Mouse (Mus musculus) hindbrain, embryonic 12.5 days (tissue): ENCODE measurements around the gene Ccin. TPM values are rescaled to one million over a fixed set of nuclear protein-coding genes. Genes with fewer than 3 reads are reported as not detected.

ENCODE experiments used
- ATAC-seq: fragments of 200-750 bp; cut with Nextera tagmentation; 2 replicates; pipeline ENCODE4 v1.8.0; 2017; ENCODE audit warnings: moderate TSS enrichment; ENCODE audit not compliant: low FRiP score
- H3K27ac ChIP-seq: fragments of 300-500 bp; sonication (generic); 2 replicates; pipeline ENCODE4 v1.5.1; 2016; ENCODE audit warnings: mild to moderate bottlenecking
- H3K27me3 ChIP-seq: fragments of 300-500 bp; sonication (generic); 2 replicates; pipeline ENCODE4 v1.6.1; 2016; ENCODE audit warnings: mild to moderate bottlenecking
- H3K36me3 ChIP-seq: fragments of 300-500 bp; sonication (generic); 2 replicates; pipeline ENCODE4 v1.6.1; 2016; ENCODE audit warnings: mild to moderate bottlenecking
- H3K4me1 ChIP-seq: fragments of 300-500 bp; sonication (generic); 2 replicates; pipeline ENCODE4 v1.6.1; 2016
- H3K4me2 ChIP-seq: fragments of 300-500 bp; sonication (generic); replicated peaks from 2 replicates; pipeline ENCODE4 v1.6.1; 2016; ENCODE audit warnings: mild to moderate bottlenecking
- H3K4me3 ChIP-seq: fragments of 300-500 bp; sonication (generic); 2 replicates; pipeline ENCODE4 v1.5.1; 2016; ENCODE audit warnings: mild to moderate bottlenecking
- H3K9ac ChIP-seq: fragments of 300-500 bp; sonication (generic); 2 replicates; pipeline ENCODE4 v1.6.1; 2016; ENCODE audit warnings: mild to moderate bottlenecking, moderate library complexity
- H3K9me3 ChIP-seq: fragments of 300-500 bp; sonication (generic); replicated peaks from 2 replicates; pipeline ENCODE4 v1.6.1; 2016; ENCODE audit warnings: mild to moderate bottlenecking
- WGBS: fragments of 180-500 bp; shearing (Covaris S2); methylation state at CpG from one replicate; pipeline ENCODE4 v1.1.7; 2016; 5-methylcytosine and 5-hydroxymethylcytosine counted together
- polyA plus RNA-seq: library from polyadenylated mRNA; unstranded; fragments of >200 nt; fragmentation: Nextera tagmentation; extraction: Ambion mirVana; gene quantifications from 2 replicates; pipeline ENCODE4 v1.2.1, GENCODE M21; 2016

Ccin gene
- not detected in 2 replicates for polyA plus RNA-seq

GRCm38 (mm10) chr4:43983181-43983580 is at the start of gene Ccin:
Gene Ccin (plus strand): TSS chr4:43983483.
- Histone ChIP-seq H3K4me1 (peaks cover 13% of the 10 kb centered on the region), H3K36me3 (no peaks in the 10 kb centered on the region), H3K9ac (peak within 1 kb of the TSS; percentile 57), H3K27ac (peak within 1 kb of the TSS; percentile 31; the same call in 1 of the 2 replicates), H3K27me3 (no peaks in the 10 kb centered on the region), H3K4me3 (peak within 1 kb of the TSS; percentile 30), H3K9me3 (no peaks in the 10 kb centered on the region), H3K4me2 (peak within 1 kb of the TSS; percentile 58)
- WGBS = 80% methylated on average over 11 of the region's 11 CpGs
- no peak for ATAC-seq

DNA sequence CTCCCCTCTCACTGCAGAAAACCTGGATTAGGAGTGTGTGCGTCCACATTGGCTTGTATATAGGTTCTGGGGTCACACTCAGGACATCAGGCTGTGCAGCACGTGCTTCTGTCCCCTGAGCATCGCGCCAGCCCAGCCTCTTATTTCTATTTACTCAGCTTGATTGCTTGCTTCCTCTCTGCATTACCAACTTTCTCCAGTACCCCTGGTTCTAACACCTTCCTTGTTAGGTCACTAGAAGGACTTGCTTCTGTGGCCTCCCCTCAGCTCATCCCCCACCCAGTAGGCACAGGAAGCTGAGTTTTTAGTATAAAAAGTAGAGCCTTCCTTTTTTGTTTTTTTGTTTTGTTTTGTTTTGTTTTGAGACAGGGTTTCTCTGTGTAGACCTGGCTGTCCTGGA is 47.1 kb upstream of the Ccin start:
- no peak for ATAC-seq
- H3K9ac ChIP-seq = no peak overlapping the region
- no peaks in the 10 kb centered on the region for H3K27me3 ChIP-seq
- H3K4me2 ChIP-seq = no peak overlapping the region
- no peaks in the 10 kb centered on the region for H3K4me1 ChIP-seq
- H3K9me3 ChIP-seq = no peaks in the 10 kb centered on the region
- 76% methylated on average over 4 of the region's 4 CpGs for WGBS
- H3K36me3 ChIP-seq = peaks cover 60% of the 10 kb centered on the region
- H3K4me3 ChIP-seq = no peak overlapping the region
- no peak overlapping the region for H3K27ac ChIP-seq

DNA sequence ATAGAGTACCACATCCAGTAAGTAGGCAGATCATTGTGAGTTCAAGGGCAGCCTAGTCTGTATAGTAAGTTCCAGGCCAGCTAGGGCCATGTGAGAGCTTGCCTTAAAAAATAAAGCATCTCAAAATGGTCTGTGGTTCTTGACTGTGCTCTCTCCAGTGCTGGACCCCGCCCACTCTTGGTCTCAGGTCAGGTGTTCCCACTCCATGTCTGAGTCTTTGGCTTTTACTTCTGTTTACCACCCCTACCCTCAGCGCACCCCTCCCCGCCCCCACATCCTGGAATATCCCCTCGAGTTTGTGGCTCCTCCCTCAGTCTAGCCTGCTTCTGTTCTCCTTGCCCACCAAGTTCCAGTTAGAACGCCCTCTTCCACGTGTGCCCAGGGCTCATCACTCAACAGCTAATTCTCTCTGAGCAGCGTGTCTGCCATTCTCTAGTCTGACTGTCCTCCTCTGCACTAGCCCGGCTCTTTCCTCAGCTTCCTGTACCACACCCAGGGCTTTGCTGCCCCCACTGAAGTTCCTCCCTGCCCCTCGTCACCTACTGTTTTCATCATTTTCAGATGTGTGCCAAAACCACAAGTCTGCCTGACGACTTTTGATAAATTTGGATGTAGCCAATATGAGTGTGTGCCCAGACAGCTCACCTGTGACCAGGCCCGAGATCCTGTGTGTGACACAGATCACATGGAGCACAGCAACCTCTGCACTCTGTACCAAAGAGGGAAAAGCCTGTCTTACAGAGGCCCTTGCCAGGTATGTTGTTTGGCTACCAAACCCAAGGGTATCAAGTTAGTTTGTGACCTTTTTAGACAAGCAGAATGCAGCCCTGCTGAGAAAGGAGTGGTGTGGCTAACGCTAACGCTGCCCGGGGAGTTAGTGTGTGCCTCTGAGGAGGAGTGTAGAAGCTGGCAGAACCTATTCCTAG is 46.3 kb upstream of the Ccin start:
- ATAC-seq = no peak
- H3K9ac ChIP-seq = no peak overlapping the region
- H3K36me3 ChIP-seq = peaks cover 59% of the 10 kb centered on the region
- no peak overlapping the region for H3K27ac ChIP-seq
- no peak overlapping the region for H3K4me2 ChIP-seq
- no peaks in the 10 kb centered on the region for H3K9me3 ChIP-seq
- no peak overlapping the region for H3K4me3 ChIP-seq
- 76% methylated on average over 14 of the region's 14 CpGs for WGBS
- H3K27me3 ChIP-seq = no peaks in the 10 kb centered on the region
- H3K4me1 ChIP-seq = no peaks in the 10 kb centered on the region

DNA sequence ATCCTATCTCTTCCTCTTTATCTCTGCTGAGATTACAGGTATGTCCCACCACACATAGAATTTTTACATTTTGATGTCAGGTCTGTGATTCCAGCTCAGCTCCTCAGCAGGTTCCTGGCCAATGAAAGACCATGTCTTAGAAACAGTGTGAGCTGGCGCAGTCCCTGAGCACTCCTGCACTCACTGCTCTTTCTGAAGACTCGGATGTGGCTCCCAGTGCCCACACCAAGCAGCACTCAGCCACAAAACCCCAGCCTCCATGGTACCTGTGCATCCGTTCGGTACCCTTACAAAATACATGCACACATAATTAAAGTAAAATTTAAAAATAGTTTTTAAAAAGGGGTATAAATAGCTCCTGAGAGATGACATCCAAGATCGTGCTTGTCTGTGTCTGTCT is 42.0 kb upstream of the Ccin start:
- Histone ChIP-seq H3K9me3 (no peaks in the 10 kb centered on the region), H3K4me1 (no peaks in the 10 kb centered on the region), H3K27ac (no peak overlapping the region), H3K4me3 (no peak overlapping the region), H3K36me3 (peaks cover 58% of the 10 kb centered on the region), H3K4me2 (no peak overlapping the region), H3K9ac (no peak overlapping the region), H3K27me3 (no peaks in the 10 kb centered on the region)
- 92% methylated on average over 5 of the region's 5 CpGs for WGBS
- no peak for ATAC-seq

DNA sequence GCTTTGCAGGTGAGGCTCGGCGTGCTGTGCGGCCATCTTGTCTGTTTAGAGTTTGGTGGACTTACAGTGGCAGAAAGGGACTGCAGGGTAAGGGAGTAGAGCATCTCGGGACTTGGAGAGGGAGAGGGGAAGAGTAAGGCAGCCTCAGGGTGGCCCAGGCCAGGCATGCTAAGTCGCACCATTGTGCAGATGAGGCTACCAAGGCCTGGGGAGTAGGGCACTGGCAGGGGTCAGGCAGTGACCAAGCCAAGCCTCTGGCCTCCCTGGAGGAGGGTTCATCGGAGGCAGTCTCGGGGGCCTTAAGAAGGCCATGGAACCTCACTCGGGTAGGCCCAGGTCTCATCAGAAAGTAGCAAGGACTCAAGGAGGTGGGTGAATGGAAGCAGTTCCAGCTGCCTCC is 40.9 kb upstream of the Ccin start:
- no peaks in the 10 kb centered on the region for H3K27me3 ChIP-seq
- H3K4me3 ChIP-seq = no peak overlapping the region
- H3K36me3 ChIP-seq = peaks cover 58% of the 10 kb centered on the region
- H3K4me1 ChIP-seq = no peaks in the 10 kb centered on the region
- 90% methylated on average over 8 of the region's 8 CpGs for WGBS
- H3K4me2 ChIP-seq = no peak overlapping the region
- H3K9me3 ChIP-seq = no peaks in the 10 kb centered on the region
- no peak overlapping the region for H3K9ac ChIP-seq
- no peak for ATAC-seq
- H3K27ac ChIP-seq = no peak overlapping the region

DNA sequence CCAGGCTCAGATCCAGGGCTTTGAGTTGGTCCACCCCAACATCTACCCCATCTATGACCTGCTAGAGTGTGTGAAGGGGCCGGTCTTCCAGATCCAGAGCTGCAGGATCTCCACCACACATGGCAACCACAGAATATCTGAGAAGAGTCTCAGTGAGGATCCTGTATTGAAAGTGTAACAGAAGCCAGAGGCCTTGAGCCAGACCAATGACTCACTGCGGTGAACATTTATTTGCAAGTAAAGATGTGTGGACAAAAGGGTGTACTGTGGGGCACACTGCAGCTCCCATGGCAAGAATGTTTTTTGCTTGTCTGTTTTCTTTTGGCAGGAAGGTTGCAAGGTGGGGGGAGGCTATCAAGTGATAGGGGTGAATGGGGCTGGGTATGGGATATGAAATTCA is 35.7 kb upstream of the Ccin start:
- no peak overlapping the region for H3K4me2 ChIP-seq
- H3K9ac ChIP-seq = no peak overlapping the region
- no peaks in the 10 kb centered on the region for H3K9me3 ChIP-seq
- no peak overlapping the region for H3K27ac ChIP-seq
- ATAC-seq = no peak
- H3K36me3 ChIP-seq = peaks cover 23% of the 10 kb centered on the region; the same call in 1 of the 2 replicates
- no peak overlapping the region for H3K4me3 ChIP-seq
- 98% methylated on average over 2 of the region's 2 CpGs for WGBS
- no peaks in the 10 kb centered on the region for H3K4me1 ChIP-seq
- no peaks in the 10 kb centered on the region for H3K27me3 ChIP-seq

GRCm38 (mm10) chr4:43957292-43957845 is 25.9 kb upstream of the Ccin start, which contains the start of gene Glipr2:
Gene Glipr2 (plus strand): TSS chr4:43957401.
- Histone ChIP-seq H3K36me3 (no peaks in the 10 kb centered on the region), H3K4me3 (peak within 1 kb of the TSS; percentile 74), H3K27me3 (peaks cover 15% of the 10 kb centered on the region; the same call in 1 of the 2 replicates), H3K4me1 (peaks cover 20% of the 10 kb centered on the region), H3K9me3 (no peaks in the 10 kb centered on the region), H3K27ac (peak within 1 kb of the TSS; percentile 88), H3K9ac (peak within 1 kb of the TSS; percentile 79), H3K4me2 (peak within 1 kb of the TSS; percentile 93)
- peak; percentile 91 for ATAC-seq
- WGBS = under 1% methylated on average over 45 of the region's 45 CpGs

GRCm38 (mm10) chr4:43957846-43958461 is 25.3 kb upstream of the Ccin start:
- H3K9me3 ChIP-seq = no peaks in the 10 kb centered on the region
- peaks cover 15% of the 10 kb centered on the region; the same call in 1 of the 2 replicates for H3K27me3 ChIP-seq
- H3K9ac ChIP-seq = peak overlapping the region; percentile 79
- peak overlapping the region; percentile 88 for H3K27ac ChIP-seq
- H3K4me1 ChIP-seq = peaks cover 20% of the 10 kb centered on the region
- WGBS = under 1% methylated on average over 26 of the region's 26 CpGs
- H3K4me3 ChIP-seq = peak overlapping the region; percentile 74
- peak; percentile 89 for ATAC-seq
- no peaks in the 10 kb centered on the region for H3K36me3 ChIP-seq
- peak overlapping the region; percentile 93 for H3K4me2 ChIP-seq

- Histone ChIP-seq H3K9ac (no peak overlapping the region), H3K4me3 (no peak overlapping the region), H3K27ac (no peak overlapping the region), H3K4me2 (0 out of 2 replicates have a peak overlapping the region, but pooled peaks have one; percentile 93), H3K36me3 (no peaks in the 10 kb centered on the region), H3K27me3 (peaks cover 15% of the 10 kb centered on the region; the same call in 1 of the 2 replicates), H3K9me3 (no peaks in the 10 kb centered on the region), H3K4me1 (peaks cover 20% of the 10 kb centered on the region)
- ATAC-seq = no peak
- 65% methylated on average over 9 of the region's 9 CpGs for WGBS
Measured at GRCm38 (mm10) chr4:43959523-43960179, 23.6 kb upstream of the Ccin start.

DNA sequence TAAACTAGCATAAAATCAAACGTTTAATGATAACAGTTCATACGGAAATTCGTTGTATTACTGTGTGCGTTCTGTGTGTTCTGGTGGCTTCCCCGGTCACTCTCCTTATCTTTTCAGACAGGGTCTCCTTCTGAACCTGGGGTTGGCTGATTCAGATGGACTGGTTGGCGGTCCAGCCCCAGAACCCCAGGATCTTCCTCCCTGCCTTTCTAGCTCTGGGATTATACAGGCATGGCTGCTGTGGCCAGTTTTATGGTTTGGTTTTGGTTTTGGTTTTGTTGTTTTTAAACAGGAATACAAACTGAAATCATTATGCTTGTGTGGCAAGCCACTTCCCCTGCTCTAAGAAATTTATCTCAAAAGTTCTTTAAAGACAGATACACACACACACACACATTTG is 23.1 kb upstream of the Ccin start:
- no peaks in the 10 kb centered on the region for H3K36me3 ChIP-seq
- no peak overlapping the region for H3K4me3 ChIP-seq
- no peak overlapping the region for H3K4me2 ChIP-seq
- H3K9ac ChIP-seq = no peak overlapping the region
- 89% methylated on average over 6 of the region's 6 CpGs for WGBS
- H3K4me1 ChIP-seq = peaks cover 24% of the 10 kb centered on the region
- H3K27ac ChIP-seq = no peak overlapping the region
- H3K27me3 ChIP-seq = peaks cover 15% of the 10 kb centered on the region; the same call in 1 of the 2 replicates
- ATAC-seq = no peak
- H3K9me3 ChIP-seq = no peaks in the 10 kb centered on the region

- peaks cover 28% of the 10 kb centered on the region for H3K4me1 ChIP-seq
- H3K4me3 ChIP-seq = no peak overlapping the region
- H3K9me3 ChIP-seq = no peaks in the 10 kb centered on the region
- WGBS = 46% methylated on average over 2 of the region's 2 CpGs
- H3K27ac ChIP-seq = no peak overlapping the region
- no peak overlapping the region for H3K4me2 ChIP-seq
- no peak overlapping the region for H3K9ac ChIP-seq
- no peaks in the 10 kb centered on the region for H3K36me3 ChIP-seq
- peaks cover 3% of the 10 kb centered on the region; the same call in 1 of the 2 replicates for H3K27me3 ChIP-seq
- no peak for ATAC-seq
Measured at GRCm38 (mm10) chr4:43964326-43964833, 18.9 kb upstream of the Ccin start.
